Mouse (Mus musculus): ENCODE measurements around the gene Gm7145.

- TF ChIP-seq CTCF (IDR thresholded peaks at IDR 0.05; ENCODE audit: borderline replicate concordance, control insufficient read depth, extremely low read depth, insufficient read depth, low read length, poor library complexity) (no peak), POLR2A (IDR thresholded peaks at IDR 0.05; ENCODE audit: control insufficient read depth, extremely low read depth, insufficient read depth, low read length, poor library complexity) (no peak)
Observed at GRCm38 (mm10) chr1:117965639-117966038, at the start of gene Gm7145.
